Mouse (Mus musculus) stomach, embryonic 16.5 days (tissue): ENCODE results near the gene Eml4. TPM values are rescaled to one million over a fixed set of nuclear protein-coding genes. Genes with fewer than 3 reads are reported as not detected.
A peak's percentile ranks its signal among the peaks of the same experiment; 100 is the strongest.

Experiments used
- ATAC-seq: fragments of 200-750 bp; cut with Nextera tagmentation; 2 replicates; pipeline ENCODE4 v1.8.0; 2017; ENCODE audit warnings: moderate number of reproducible peaks, moderate TSS enrichment; ENCODE audit not compliant: insufficient read depth, low FRiP score
- H3K27ac ChIP-seq: fragments of 300-500 bp; sonication (generic); 2 replicates; pipeline ENCODE4 v1.5.1; 2014; ENCODE audit warnings: low read length
- H3K27me3 ChIP-seq: fragments of 300-500 bp; sonication (generic); 2 replicates; pipeline ENCODE4 v1.6.1; 2014; ENCODE audit warnings: low read length, control low read depth, mixed read lengths; ENCODE audit not compliant: control insufficient read depth, insufficient read depth
- H3K36me3 ChIP-seq: fragments of 300-500 bp; sonication (generic); 2 replicates; pipeline ENCODE4 v1.6.1; 2014; ENCODE audit warnings: low read length; ENCODE audit not compliant: control insufficient read depth, insufficient read depth
- H3K4me1 ChIP-seq: fragments of 300-500 bp; sonication (generic); 2 replicates; pipeline ENCODE4 v1.6.1; 2014; ENCODE audit warnings: low read length, control low read depth, mixed read lengths; ENCODE audit not compliant: control insufficient read depth, insufficient read depth
- H3K4me2 ChIP-seq: fragments of 300-500 bp; sonication (generic); 2 replicates; pipeline ENCODE4 v1.6.1; 2014; ENCODE audit warnings: low read depth, low read length, mixed read lengths
- H3K4me3 ChIP-seq: fragments of 300-500 bp; sonication (generic); replicated peaks from 2 replicates; pipeline ENCODE4 v1.5.1; 2014; ENCODE audit warnings: mild to moderate bottlenecking, low read length
- H3K9ac ChIP-seq: fragments of 300-500 bp; sonication (generic); 2 replicates; pipeline ENCODE4 v1.6.1; 2014; ENCODE audit warnings: low read length
- H3K9me3 ChIP-seq: fragments of 300-500 bp; sonication (generic); replicated peaks from 2 replicates; pipeline ENCODE4 v1.6.1; 2016; ENCODE audit warnings: low read length, control low read depth; ENCODE audit not compliant: control insufficient read depth
- WGBS: fragments of 180-500 bp; shearing (Covaris S2); extraction: QIAGEN DNeasy Blood & Tissue Kit; methylation state at CpG from one replicate; pipeline ENCODE4 v1.1.7; 2014; 5-methylcytosine and 5-hydroxymethylcytosine counted together
- polyA plus RNA-seq: library from polyadenylated mRNA; unstranded; fragments of >200 nt; fragmentation: Nextera tagmentation; extraction: Ambion mirVana; gene quantifications from 2 replicates; pipeline ENCODE4 v1.2.1, GENCODE M21; 2015

The Eml4 gene
- polyA plus RNA-seq, 1 experiment from 2014 or later, result 24.2 TPM

DNA sequence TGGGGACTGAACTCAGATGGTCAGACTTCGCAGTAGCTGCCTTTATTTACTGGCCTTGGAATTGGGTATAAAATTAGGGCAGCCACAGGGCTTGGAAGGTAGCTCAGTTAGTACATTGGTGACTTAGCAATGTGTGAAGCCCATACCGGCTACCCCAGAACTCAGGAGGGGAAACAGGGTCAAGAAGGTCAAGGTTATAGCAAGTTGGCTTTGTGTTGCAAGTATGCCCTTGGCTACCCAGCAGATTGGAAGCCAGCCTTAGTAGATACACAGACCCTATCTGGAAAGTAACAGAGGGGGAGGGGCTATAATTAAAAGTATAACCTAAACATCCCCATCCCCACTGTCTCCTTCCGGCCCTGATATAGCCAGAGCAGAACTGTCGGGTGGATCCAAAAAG lies 171.2 kb downstream of the Eml4 start:
- no peak overlapping the region for H3K4me2 ChIP-seq
- WGBS, result 82% methylated on average over 4 of the region's 4 CpGs
- H3K36me3 ChIP-seq, result no peaks in the 10 kb centered on the region
- no peaks in the 10 kb centered on the region for H3K9me3 ChIP-seq
- H3K27me3 ChIP-seq, result no peaks in the 10 kb centered on the region
- no peak overlapping the region for H3K4me3 ChIP-seq
- peaks cover 6% of the 10 kb centered on the region for H3K4me1 ChIP-seq
- no peak overlapping the region for H3K9ac ChIP-seq
- no peak for ATAC-seq
- no peak overlapping the region for H3K27ac ChIP-seq

DNA sequence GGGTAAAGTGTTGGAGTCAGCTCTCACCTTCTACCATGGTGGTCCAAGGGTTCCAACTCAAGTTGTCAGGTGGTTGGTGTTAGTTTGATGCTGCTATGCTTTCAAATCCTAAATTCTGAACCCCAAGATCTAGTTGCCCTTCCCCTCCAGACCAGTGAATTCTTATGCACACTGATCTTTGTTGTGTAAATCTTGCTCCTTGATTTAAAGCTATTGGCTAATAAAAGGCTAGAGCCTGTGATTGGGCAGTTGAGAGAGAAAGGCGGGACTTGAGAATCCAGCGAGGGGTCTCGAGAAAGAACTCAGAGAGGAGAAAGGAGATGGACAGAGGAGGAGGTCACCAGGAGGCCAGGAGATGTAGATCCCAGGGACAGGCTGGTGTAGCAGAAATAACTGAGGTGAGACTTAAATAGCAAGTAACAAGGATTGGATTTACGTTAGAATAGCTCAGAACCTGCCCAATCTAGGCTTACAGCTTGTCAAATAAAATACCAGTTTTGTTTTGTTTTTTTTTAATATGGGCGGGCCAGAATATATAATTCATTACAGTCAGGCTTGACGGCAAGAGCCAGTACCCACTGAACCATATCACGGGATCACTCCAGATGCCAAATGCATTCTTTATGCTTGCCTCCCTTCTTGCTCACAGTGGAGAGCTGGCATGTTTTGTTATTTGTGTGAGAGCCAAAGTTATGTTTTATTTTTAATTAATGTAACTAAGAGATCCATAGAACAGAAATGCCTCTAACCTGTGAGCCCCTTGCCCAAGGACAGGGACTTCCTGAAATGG lies 172.1 kb downstream of the Eml4 start:
- no peak overlapping the region for H3K9ac ChIP-seq
- H3K4me1 ChIP-seq, result peaks cover 15% of the 10 kb centered on the region
- H3K4me3 ChIP-seq, result no peak overlapping the region
- H3K27ac ChIP-seq, result no peak overlapping the region
- WGBS, result 68% methylated on average over 7 of the region's 7 CpGs
- no peak for ATAC-seq
- no peak overlapping the region for H3K4me2 ChIP-seq
- no peaks in the 10 kb centered on the region for H3K27me3 ChIP-seq
- H3K36me3 ChIP-seq, result no peaks in the 10 kb centered on the region
- H3K9me3 ChIP-seq, result no peaks in the 10 kb centered on the region

- Histone ChIP-seq H3K4me3 (no peak overlapping the region), H3K9me3 (no peaks in the 10 kb centered on the region), H3K9ac (no peak overlapping the region), H3K27ac (no peak overlapping the region), H3K4me2 (no peak overlapping the region), H3K4me1 (peaks cover 19% of the 10 kb centered on the region), H3K36me3 (no peaks in the 10 kb centered on the region), H3K27me3 (no peaks in the 10 kb centered on the region)
- 52% methylated on average over 7 of the region's 7 CpGs for WGBS
- ATAC-seq, result no peak
These were observed 174.0 kb downstream of the Eml4 start for GRCm38 (mm10) chr17:83524753-83525152.

DNA sequence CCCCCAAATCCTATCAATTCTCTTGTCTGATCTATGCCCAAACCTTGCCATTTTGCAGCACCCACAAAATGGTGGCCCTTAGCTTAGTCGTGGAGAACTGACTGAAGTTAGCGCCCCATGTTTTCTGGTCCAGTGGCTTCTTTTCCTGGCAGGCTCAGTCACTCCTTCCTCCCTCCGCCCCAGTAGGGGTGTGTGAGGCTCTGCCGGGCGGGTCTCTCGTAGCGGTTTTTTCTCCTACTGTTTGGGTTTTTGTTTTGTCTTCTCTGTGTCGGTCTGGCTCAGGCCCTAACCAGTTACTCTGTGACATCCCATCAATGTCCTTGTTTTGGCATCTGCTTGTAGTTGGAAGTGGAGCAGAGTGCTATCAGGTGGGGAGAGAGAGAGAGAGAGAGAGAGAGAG lies 174.9 kb downstream of the Eml4 start:
- H3K4me1 ChIP-seq, result peaks cover 19% of the 10 kb centered on the region
- ATAC-seq, result no peak
- H3K4me2 ChIP-seq, result no peak overlapping the region
- no peak overlapping the region for H3K4me3 ChIP-seq
- H3K9me3 ChIP-seq, result no peaks in the 10 kb centered on the region
- WGBS, result 13% methylated on average over 8 of the region's 8 CpGs
- no peaks in the 10 kb centered on the region for H3K27me3 ChIP-seq
- no peaks in the 10 kb centered on the region for H3K36me3 ChIP-seq
- no peak overlapping the region for H3K9ac ChIP-seq
- H3K27ac ChIP-seq, result no peak overlapping the region

GRCm38 (mm10) chr17:83526091-83526561 lies 175.4 kb downstream of the Eml4 start:
- Histone ChIP-seq H3K9me3 (no peaks in the 10 kb centered on the region), H3K4me1 (peaks cover 19% of the 10 kb centered on the region), H3K36me3 (no peaks in the 10 kb centered on the region), H3K27ac (peak overlapping the region; percentile 22; the same call in 1 of the 2 replicates), H3K4me3 (no peak overlapping the region), H3K4me2 (no peak overlapping the region), H3K27me3 (no peaks in the 10 kb centered on the region), H3K9ac (peak overlapping the region; percentile 21; the same call in 1 of the 2 replicates)
- 22% methylated on average over 5 of the region's 5 CpGs for WGBS
- no peak for ATAC-seq

DNA sequence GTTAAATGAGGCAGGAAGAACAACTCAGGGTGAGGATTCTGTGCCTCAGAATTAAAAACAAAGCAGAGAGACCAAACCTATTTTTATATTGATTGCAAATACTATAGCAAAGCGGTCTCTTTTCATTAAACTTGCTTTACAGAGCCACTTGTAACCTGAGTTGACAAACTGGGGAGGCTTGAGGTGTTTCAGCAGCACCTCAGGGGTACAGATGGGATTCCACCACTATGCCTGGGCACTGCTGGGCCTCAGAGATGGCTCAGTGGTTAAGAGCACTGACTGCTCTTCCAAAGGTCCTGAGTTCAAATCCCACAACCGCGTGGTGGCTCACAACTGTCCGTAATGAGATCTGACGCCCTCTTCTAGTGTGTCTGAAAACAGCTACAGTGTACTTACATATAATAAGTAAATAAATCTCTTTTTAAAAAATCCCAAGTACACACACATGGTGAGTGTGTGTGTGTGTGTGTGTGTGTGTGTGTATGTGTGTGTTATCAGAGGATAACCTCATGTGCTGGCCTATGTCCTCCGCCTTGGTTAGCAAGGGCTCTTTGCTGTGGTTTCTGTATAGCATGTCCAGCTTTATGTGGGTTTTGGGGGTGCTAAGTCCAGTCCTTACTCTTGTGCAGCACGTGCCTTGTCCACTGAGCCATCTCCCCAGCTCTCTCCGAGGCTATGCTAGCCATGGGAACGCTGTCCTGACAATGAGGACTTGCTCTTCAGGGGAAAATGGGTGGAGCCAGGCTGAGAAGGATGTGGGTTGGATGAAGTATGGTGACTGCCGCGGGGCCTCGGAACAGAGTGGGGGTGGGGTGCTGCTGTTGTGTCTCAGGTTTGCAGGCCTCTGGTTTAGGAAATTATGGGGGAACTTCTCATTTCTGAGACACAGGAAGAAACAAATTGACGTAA lies 176.1 kb downstream of the Eml4 start:
- Histone ChIP-seq H3K9me3 (no peaks in the 10 kb centered on the region), H3K27me3 (no peaks in the 10 kb centered on the region), H3K9ac (peak overlapping the region; percentile 50), H3K36me3 (no peaks in the 10 kb centered on the region), H3K4me1 (peaks cover 19% of the 10 kb centered on the region), H3K4me2 (peak overlapping the region; percentile 45), H3K4me3 (peak overlapping the region; percentile 18), H3K27ac (peak overlapping the region; percentile 22; the same call in 1 of the 2 replicates)
- peak; percentile 68 for ATAC-seq
- WGBS, result 35% methylated on average over 13 of the region's 13 CpGs

GRCm38 (mm10) chr17:83527651-83528381 lies 177.1 kb downstream of the Eml4 start:
- no peaks in the 10 kb centered on the region for H3K27me3 ChIP-seq
- ATAC-seq, result peak; percentile 60; the same call in 1 of the 2 replicates
- peak overlapping the region; percentile 50 for H3K9ac ChIP-seq
- H3K4me3 ChIP-seq, result peak overlapping the region; percentile 18
- peak overlapping the region; percentile 45 for H3K4me2 ChIP-seq
- WGBS, result 21% methylated on average over 17 of the region's 17 CpGs
- peak overlapping the region; percentile 18; the same call in 1 of the 2 replicates for H3K27ac ChIP-seq
- peaks cover 19% of the 10 kb centered on the region for H3K4me1 ChIP-seq
- no peaks in the 10 kb centered on the region for H3K9me3 ChIP-seq
- H3K36me3 ChIP-seq, result no peaks in the 10 kb centered on the region
